Mouse (Mus musculus): ENCODE measurements around the gene Olfm2.
"Not testable (repeated sequence)": the region's sequence is repeated elsewhere in the genome, so short reads cannot be mapped to it uniquely, and the experiment has no call there.

The Olfm2 gene

DNA sequence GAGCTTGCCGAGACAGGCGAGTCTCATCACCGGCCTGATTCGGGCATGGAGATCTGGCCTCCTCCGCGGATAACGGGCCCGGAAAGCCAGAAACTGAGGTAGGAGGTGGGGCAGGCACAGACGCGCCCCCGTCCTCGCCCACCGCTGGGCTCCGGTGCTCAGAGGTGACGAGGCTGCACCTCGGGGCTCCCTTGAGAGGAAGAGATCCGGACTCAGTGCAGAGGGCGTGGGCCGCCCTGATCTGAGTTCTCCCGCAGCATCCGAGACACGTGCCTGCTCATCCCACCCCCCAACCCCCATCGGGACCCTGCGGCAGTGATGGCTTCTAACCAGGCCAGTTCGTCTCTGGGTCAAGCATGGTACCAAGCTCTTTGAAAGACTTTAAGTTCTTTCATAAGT is 93.9 kb downstream of the Olfm2 start:
- no peak for DNase-seq (ENCODE audit: low read depth, low spot score)

DNA sequence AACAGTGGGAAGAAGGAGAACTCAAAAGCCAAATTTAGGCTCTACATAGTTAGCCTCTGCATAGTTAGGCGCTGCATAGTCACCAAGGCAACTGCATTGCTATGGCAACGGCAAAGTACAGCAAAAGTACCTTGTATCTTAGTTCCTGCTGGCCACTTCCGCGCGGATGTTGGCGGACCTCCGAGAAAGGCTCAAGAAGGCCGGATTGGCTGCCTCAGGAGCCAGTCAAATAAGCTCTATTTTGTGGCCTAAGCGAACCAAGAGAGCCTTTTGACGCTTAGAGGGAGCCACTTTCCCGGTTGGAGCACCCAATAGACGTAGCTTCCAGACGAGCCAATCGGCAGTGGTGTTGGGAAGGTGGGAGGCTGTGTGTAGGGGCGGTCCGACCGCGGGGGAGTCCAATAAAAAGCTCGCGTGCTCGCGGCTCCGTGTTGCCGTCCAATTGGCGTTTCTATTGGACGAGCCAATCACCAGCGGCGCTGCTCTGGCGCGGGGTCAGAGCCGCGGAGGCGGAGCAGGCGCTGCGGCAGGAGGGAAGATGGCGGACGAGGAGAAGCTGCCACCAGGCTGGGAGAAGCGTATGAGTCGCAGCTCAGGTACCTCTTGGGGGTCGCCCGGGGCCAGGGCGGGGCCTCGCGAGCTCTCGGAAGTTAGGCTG is 94.4 kb downstream of the Olfm2 start, which contains the start of gene Pin1:
Gene Pin1 (plus strand): TSS at position 494 of the 658 bp plus-strand sequence.
- DNase-seq (ENCODE audit: low read depth, low spot score) = peak; percentile 98

DNA sequence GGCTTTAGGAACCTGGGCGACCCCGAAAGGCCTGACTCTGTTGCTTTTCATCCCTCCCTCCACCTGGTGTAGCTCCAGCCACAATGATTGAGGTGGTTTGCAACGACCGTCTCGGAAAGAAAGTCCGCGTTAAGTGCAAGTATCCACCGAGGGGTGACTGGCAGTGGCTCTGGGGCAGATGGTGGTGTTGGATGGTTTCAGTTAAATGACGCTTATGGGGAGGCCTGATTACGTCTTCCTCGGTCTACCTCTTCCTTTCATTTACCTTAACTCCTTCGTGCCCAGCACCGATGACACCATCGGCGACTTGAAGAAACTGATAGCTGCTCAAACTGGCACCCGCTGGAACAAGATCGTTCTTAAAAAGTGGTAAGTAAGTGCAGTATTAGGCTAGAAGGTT is 101.0 kb downstream of the Olfm2 start:
- peak; percentile 79 for DNase-seq (ENCODE audit: low read depth, low spot score)

DNA sequence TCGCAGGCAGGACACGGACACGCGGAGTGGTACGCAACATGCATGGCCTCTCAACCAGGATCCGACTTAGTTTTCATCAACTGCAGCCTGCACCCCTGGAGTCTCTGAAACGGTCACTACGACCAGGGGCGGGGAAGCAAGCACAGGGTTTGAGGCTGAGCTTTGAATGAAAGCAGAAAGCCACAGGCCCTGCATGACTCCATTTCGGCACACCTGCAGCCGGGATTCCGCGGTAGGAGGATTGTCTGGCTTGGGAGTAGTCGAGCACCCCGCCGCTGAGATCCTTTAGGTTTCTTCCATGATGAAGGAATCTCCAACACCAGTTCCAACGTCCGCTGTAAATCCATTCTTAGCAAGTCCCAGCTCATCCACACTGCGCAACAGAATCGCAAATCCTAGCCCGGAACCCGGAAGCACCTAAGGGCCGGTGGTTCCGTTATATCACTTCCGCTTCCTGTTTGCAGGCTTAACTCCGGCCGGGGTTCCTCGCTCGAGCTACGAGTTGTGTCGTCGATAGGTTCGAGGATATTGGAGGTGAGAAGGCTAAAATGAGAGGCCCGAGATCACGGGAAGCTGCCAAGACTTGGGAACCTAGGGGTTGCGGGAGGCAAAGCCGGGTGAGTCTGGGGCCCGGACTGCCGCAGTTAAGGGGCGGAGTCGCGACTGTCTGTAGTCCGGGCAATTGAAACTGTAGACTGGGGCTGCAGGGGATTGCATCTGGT is 101.6 kb downstream of the Olfm2 start, which contains the start of gene Fbxl12:
Gene Fbxl12 (minus strand): TSS at position 408 of the 722 bp plus-strand sequence.
- peak; percentile 89 for DNase-seq (ENCODE audit: low read depth, low spot score)

- DNase-seq (ENCODE audit: low read depth, low spot score) = peak; percentile 51
Observed at GRCm38 (mm10) chr9:20643781-20644180, 102.4 kb downstream of the Olfm2 start.

DNA sequence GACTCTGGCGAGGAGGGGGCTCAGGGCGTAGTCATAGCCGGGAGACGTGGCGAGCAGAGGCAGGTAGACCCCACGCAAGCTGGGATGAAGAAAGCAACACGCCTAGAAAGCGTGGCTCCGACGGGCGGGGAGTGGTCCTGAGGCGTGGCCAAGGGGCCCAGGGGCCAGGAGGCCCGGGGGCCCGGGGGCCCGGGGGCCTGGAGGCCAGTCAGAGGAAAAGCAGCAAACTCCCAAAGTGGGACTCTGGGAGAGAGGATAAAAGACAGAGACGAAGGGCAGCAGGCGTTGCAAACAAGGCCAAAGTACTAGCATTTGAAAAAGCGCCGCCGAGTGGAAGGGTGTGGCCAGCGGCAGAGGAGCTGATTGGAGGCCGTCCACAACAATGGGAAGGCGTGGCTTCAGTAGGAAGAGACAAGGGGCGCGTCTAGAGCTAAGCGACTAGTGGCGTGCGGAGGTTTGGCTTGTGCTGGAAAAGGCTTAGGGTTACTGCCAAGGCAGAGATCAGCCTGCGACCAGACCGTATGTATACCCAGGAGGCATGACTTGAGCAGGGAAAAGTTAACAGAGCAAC is 103.2 kb downstream of the Olfm2 start:
- peak; percentile 93 for DNase-seq (ENCODE audit: low read depth, low spot score)

GRCm38 (mm10) chr9:20642101-20642895 is 103.9 kb downstream of the Olfm2 start, which contains the start of gene Ubl5:
Gene Ubl5, plus strand, starts transcription at chr9:20642878.
- peak; percentile 70 for DNase-seq (ENCODE audit: low read depth, low spot score)

- no peak for DNase-seq (ENCODE audit: low read depth, low spot score)
Observed at GRCm38 (mm10) chr9:20641501-20641900, 104.6 kb downstream of the Olfm2 start.

DNA sequence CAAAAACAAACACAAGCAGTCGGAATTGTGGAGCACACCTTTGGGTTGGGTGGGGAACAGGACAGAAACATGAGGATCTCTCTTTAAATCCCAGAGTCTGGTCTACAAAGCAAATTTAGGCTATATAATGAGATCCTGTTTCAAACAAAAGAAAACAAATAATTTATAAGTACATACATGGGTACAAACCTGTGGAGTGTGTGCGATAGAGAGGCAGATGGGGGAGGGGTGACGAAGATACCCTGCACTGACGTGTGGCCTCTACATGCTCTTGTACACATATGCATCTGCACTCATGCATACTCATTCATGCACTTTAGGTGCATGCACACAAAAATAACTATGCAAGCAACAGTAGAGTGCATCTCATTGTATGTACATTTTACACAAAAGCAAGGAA is 106.7 kb downstream of the Olfm2 start:
- DNase-seq (ENCODE audit: low read depth, low spot score) = no peak

- DNase-seq (ENCODE audit: low read depth, low spot score) = no peak
Observed at GRCm38 (mm10) chr9:20638552-20638951, 107.6 kb downstream of the Olfm2 start.

DNA sequence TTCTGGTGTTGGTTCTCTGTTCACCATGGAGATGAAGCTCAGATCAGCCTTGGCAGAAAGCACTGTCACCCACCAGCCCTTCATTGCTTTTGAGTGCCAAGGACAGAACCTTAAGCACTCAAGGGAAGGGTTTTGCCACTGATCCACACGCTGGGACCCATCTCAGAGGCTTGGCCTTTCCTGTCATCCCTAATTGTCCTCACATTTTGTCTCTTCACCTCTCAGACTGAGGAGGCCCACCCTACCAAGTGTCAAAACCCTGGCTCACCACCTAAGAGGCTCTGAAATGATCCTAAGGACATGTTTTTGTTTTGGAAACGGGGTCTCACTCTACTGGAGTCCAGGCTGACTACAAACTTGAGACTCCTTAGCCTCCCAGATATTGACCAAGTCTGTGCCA is 109.4 kb downstream of the Olfm2 start:
- no peak for DNase-seq (ENCODE audit: low read depth, low spot score)

- peak; percentile 39 for DNase-seq (ENCODE audit: low read depth, low spot score)
Observed at GRCm38 (mm10) chr9:20636256-20636655, 109.9 kb downstream of the Olfm2 start.

- not testable (repeated sequence) for DNase-seq (ENCODE audit: low read depth, low spot score)
Observed at GRCm38 (mm10) chr9:20635676-20636075, 110.5 kb downstream of the Olfm2 start.

DNA sequence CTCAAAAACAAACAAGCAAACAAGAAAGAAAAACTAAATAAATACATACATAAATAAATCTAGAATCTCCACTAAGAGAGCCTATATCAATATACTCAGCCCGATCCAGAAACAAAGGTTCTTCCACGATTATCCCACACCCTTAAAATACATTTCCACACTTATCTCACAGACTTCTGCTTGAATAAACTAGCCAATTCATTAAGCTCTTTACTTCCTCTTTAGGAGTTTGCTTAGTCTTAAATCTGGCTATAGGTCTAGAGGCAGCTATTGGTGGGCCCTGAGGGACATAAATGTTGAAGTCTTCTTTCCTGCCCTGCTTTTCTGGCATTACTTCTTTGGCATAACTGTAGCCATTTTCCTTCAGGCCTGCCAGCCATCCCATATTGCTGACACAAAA is 114.8 kb downstream of the Olfm2 start:
- no peak for DNase-seq (ENCODE audit: low read depth, low spot score)
